Mouse (Mus musculus): Measurements from ENCODE around the gene Jarid2.

- no peak for TF ChIP-seq CTCF (conservative IDR thresholded peaks at IDR 0.05; ENCODE audit: insufficient read depth, insufficient read length, low read depth, low read length)
- no peak for TF ChIP-seq POLR2A (IDR thresholded peaks at IDR 0.05; ENCODE audit: low read depth, low read length)
Measured at GRCm38 (mm10) chr13:44709747-44710480, 19.4 kb upstream of the Jarid2 start.
